Mouse (Mus musculus) embryonic facial prominence, embryonic 15.5 days (tissue): ENCODE results near the gene Olfr211. TPM values are rescaled to one million over a fixed set of nuclear protein-coding genes. Genes with fewer than 3 reads are reported as not detected.

Experiments
- ATAC-seq: fragments of 200-750 bp; cut with Nextera tagmentation; 2 replicates; pipeline ENCODE4 v1.8.0; 2017; ENCODE audit warnings: low read depth, moderate TSS enrichment; ENCODE audit not compliant: insufficient number of reproducible peaks, low FRiP score, low TSS enrichment
- H3K27ac ChIP-seq: fragments of 300-500 bp; sonication (generic); replicated peaks from 2 replicates; pipeline ENCODE4 v1.5.1; 2015; ENCODE audit warnings: mild to moderate bottlenecking, inconsistent platforms
- H3K27me3 ChIP-seq: fragments of 300-500 bp; sonication (generic); 2 replicates; pipeline ENCODE4 v1.6.1; 2015; ENCODE audit warnings: inconsistent platforms
- H3K36me3 ChIP-seq: fragments of 300-500 bp; sonication (generic); 2 replicates; pipeline ENCODE4 v1.6.1; 2015; ENCODE audit warnings: mild to moderate bottlenecking, inconsistent platforms
- H3K4me1 ChIP-seq: fragments of 300-500 bp; sonication (generic); 2 replicates; pipeline ENCODE4 v1.6.1; 2015; ENCODE audit warnings: inconsistent platforms
- H3K4me2 ChIP-seq: fragments of 300-500 bp; sonication (generic); replicated peaks from 2 replicates; pipeline ENCODE4 v1.6.1; 2015; ENCODE audit warnings: mild to moderate bottlenecking, inconsistent platforms
- H3K4me3 ChIP-seq: fragments of 300-500 bp; sonication (generic); replicated peaks from 2 replicates; pipeline ENCODE4 v1.5.1; 2015; ENCODE audit warnings: mild to moderate bottlenecking, inconsistent platforms
- H3K9ac ChIP-seq: fragments of 300-500 bp; sonication (generic); 2 replicates; pipeline ENCODE4 v1.6.1; 2015; ENCODE audit warnings: inconsistent platforms
- H3K9me3 ChIP-seq: fragments of 300-500 bp; sonication (generic); replicated peaks from 2 replicates; pipeline ENCODE4 v1.6.1; 2016; ENCODE audit warnings: inconsistent platforms
- WGBS: fragments of 180-500 bp; shearing (Covaris S2); methylation state at CpG from one replicate; pipeline ENCODE4 v1.1.7; 2015; 5-methylcytosine and 5-hydroxymethylcytosine counted together
- polyA plus RNA-seq: library from polyadenylated mRNA; unstranded; fragments of >200 nt; fragmentation: Nextera tagmentation; extraction: Ambion mirVana; gene quantifications from 2 replicates; pipeline ENCODE4 v1.2.1, GENCODE M21; 2015

Gene Olfr211
- polyA plus RNA-seq: not detected in 2 replicates

GRCm38 (mm10) chr6:116488791-116489190 is at the start of gene Olfr211:
Gene Olfr211, plus strand, starts transcription at chr6:116489091.
- no peak within 1 kb of the TSS for H3K4me2 ChIP-seq
- H3K9me3 ChIP-seq: no peaks in the 10 kb centered on the region
- WGBS: 64% methylated on average over 4 of the region's 4 CpGs
- no peaks in the 10 kb centered on the region for H3K4me1 ChIP-seq
- no peak within 1 kb of the TSS for H3K9ac ChIP-seq
- ATAC-seq: no peak
- H3K36me3 ChIP-seq: no peaks in the 10 kb centered on the region
- H3K4me3 ChIP-seq: no peak within 1 kb of the TSS
- no peaks in the 10 kb centered on the region for H3K27me3 ChIP-seq
- H3K27ac ChIP-seq: no peak within 1 kb of the TSS

- no peaks in the 10 kb centered on the region for H3K4me1 ChIP-seq
- no peak overlapping the region for H3K4me2 ChIP-seq
- H3K9me3 ChIP-seq: no peaks in the 10 kb centered on the region; the same call in 1 of the 2 replicates
- H3K36me3 ChIP-seq: no peaks in the 10 kb centered on the region
- H3K27me3 ChIP-seq: no peaks in the 10 kb centered on the region
- H3K27ac ChIP-seq: no peak overlapping the region
- H3K4me3 ChIP-seq: no peak overlapping the region
- H3K9ac ChIP-seq: no peak overlapping the region
- ATAC-seq: no peak
- 82% methylated on average over 6 of the region's 6 CpGs for WGBS
These were observed 49.4 kb upstream of the Olfr211 start for GRCm38 (mm10) chr6:116439531-116439930.

GRCm38 (mm10) chr6:116440447-116440846 is 48.4 kb upstream of the Olfr211 start:
- 69% methylated on average over 4 of the region's 4 CpGs for WGBS
- no peaks in the 10 kb centered on the region for H3K27me3 ChIP-seq
- H3K27ac ChIP-seq: no peak overlapping the region
- H3K9ac ChIP-seq: no peak overlapping the region
- H3K4me3 ChIP-seq: no peak overlapping the region
- no peaks in the 10 kb centered on the region for H3K4me1 ChIP-seq
- no peak overlapping the region for H3K4me2 ChIP-seq
- H3K9me3 ChIP-seq: no peaks in the 10 kb centered on the region; the same call in 1 of the 2 replicates
- ATAC-seq: no peak
- no peaks in the 10 kb centered on the region for H3K36me3 ChIP-seq

- Histone ChIP-seq H3K4me1 (no peaks in the 10 kb centered on the region), H3K27ac (no peak overlapping the region), H3K9me3 (no peaks in the 10 kb centered on the region; the same call in 1 of the 2 replicates), H3K36me3 (no peaks in the 10 kb centered on the region), H3K4me3 (no peak overlapping the region), H3K27me3 (no peaks in the 10 kb centered on the region), H3K9ac (no peak overlapping the region), H3K4me2 (no peak overlapping the region)
- 74% methylated on average over 4 of the region's 4 CpGs for WGBS
- no peak for ATAC-seq
These were observed 48.0 kb upstream of the Olfr211 start for GRCm38 (mm10) chr6:116440849-116441248.

- peaks cover 4% of the 10 kb centered on the region; the same call in 1 of the 2 replicates for H3K4me1 ChIP-seq
- no peak overlapping the region for H3K4me2 ChIP-seq
- WGBS: 71% methylated on average over 4 of the region's 4 CpGs
- H3K9me3 ChIP-seq: no peaks in the 10 kb centered on the region
- no peak for ATAC-seq
- H3K27me3 ChIP-seq: peaks cover 19% of the 10 kb centered on the region
- no peak overlapping the region for H3K27ac ChIP-seq
- H3K4me3 ChIP-seq: no peak overlapping the region
- no peak overlapping the region for H3K9ac ChIP-seq
- H3K36me3 ChIP-seq: no peaks in the 10 kb centered on the region
These were observed 33.1 kb upstream of the Olfr211 start for GRCm38 (mm10) chr6:116455781-116456180.

GRCm38 (mm10) chr6:116456482-116456881 is 32.4 kb upstream of the Olfr211 start:
- Histone ChIP-seq H3K4me2 (no peak overlapping the region), H3K27me3 (peaks cover 26% of the 10 kb centered on the region), H3K4me1 (peaks cover 6% of the 10 kb centered on the region; the same call in 1 of the 2 replicates), H3K36me3 (no peaks in the 10 kb centered on the region), H3K27ac (no peak overlapping the region), H3K9me3 (no peaks in the 10 kb centered on the region), H3K4me3 (no peak overlapping the region), H3K9ac (no peak overlapping the region)
- 69% methylated on average over 1 of the region's 1 CpGs for WGBS
- ATAC-seq: no peak

GRCm38 (mm10) chr6:116458728-116459127 is 30.2 kb upstream of the Olfr211 start:
- 75% methylated on average over 4 of the region's 4 CpGs for WGBS
- no peak for ATAC-seq
- Histone ChIP-seq H3K27me3 (peaks cover 42% of the 10 kb centered on the region), H3K9me3 (no peaks in the 10 kb centered on the region), H3K27ac (no peak overlapping the region), H3K36me3 (no peaks in the 10 kb centered on the region), H3K4me3 (no peak overlapping the region), H3K4me1 (peaks cover 6% of the 10 kb centered on the region; the same call in 1 of the 2 replicates), H3K4me2 (no peak overlapping the region), H3K9ac (no peak overlapping the region)

- H3K27me3 ChIP-seq: peaks cover 42% of the 10 kb centered on the region
These were observed 29.7 kb upstream of the Olfr211 start for GRCm38 (mm10) chr6:116459232-116459631.

GRCm38 (mm10) chr6:116460544-116461283 is 28.2 kb upstream of the Olfr211 start, which contains the start of gene Alox5:
Gene Alox5, minus strand, starts transcription at chr6:116461178.
- no peaks in the 10 kb centered on the region for H3K36me3 ChIP-seq
- H3K4me2 ChIP-seq: peak within 1 kb of the TSS; percentile 46
- H3K4me3 ChIP-seq: peak within 1 kb of the TSS; percentile 25
- no peak within 1 kb of the TSS for H3K9ac ChIP-seq
- 4% methylated on average over 43 of the region's 43 CpGs for WGBS
- H3K4me1 ChIP-seq: peaks cover 6% of the 10 kb centered on the region; the same call in 1 of the 2 replicates
- H3K27me3 ChIP-seq: peaks cover 42% of the 10 kb centered on the region
- no peak for ATAC-seq
- no peak within 1 kb of the TSS for H3K27ac ChIP-seq
- H3K9me3 ChIP-seq: no peaks in the 10 kb centered on the region

More at GRCm38 (mm10) chr6:116459232-116459631, 29.7 kb upstream of the Olfr211 start:
- Histone ChIP-seq H3K36me3 (no peaks in the 10 kb centered on the region), H3K4me1 (peaks cover 6% of the 10 kb centered on the region; the same call in 1 of the 2 replicates), H3K4me3 (no peak overlapping the region), H3K9ac (no peak overlapping the region), H3K27ac (no peak overlapping the region), H3K4me2 (no peak overlapping the region), H3K9me3 (no peaks in the 10 kb centered on the region)
- ATAC-seq: no peak
- 70% methylated on average over 2 of the region's 2 CpGs for WGBS

GRCm38 (mm10) chr6:116468081-116468480 is 20.8 kb upstream of the Olfr211 start:
- no peaks in the 10 kb centered on the region for H3K27me3 ChIP-seq
- no peak overlapping the region for H3K27ac ChIP-seq
- ATAC-seq: no peak
- no peaks in the 10 kb centered on the region for H3K36me3 ChIP-seq
- no peak overlapping the region for H3K4me3 ChIP-seq
- 29% methylated on average over 3 of the region's 3 CpGs for WGBS
- H3K9ac ChIP-seq: no peak overlapping the region
- H3K4me1 ChIP-seq: no peaks in the 10 kb centered on the region
- H3K4me2 ChIP-seq: no peak overlapping the region
- no peaks in the 10 kb centered on the region for H3K9me3 ChIP-seq

GRCm38 (mm10) chr6:116485081-116485480 is 3.8 kb upstream of the Olfr211 start:
- H3K36me3 ChIP-seq: no peaks in the 10 kb centered on the region
- ATAC-seq: no peak
- 88% methylated on average over 1 of the region's 1 CpGs for WGBS

More at GRCm38 (mm10) chr6:116485081-116485480, 3.8 kb upstream of the Olfr211 start:
- Histone ChIP-seq H3K27me3 (no peaks in the 10 kb centered on the region), H3K4me1 (no peaks in the 10 kb centered on the region), H3K9ac (no peak overlapping the region), H3K4me3 (no peak overlapping the region), H3K27ac (no peak overlapping the region), H3K9me3 (no peaks in the 10 kb centered on the region), H3K4me2 (no peak overlapping the region)
